Mouse (Mus musculus) adrenal gland, postnatal 14 days (tissue): Measurements from ENCODE around the gene Osbpl7. TPM values are rescaled to one million over a fixed set of nuclear protein-coding genes. Genes with fewer than 3 reads are reported as not detected.

ENCODE experiments used
- DNase-seq: peaks from one replicate; pipeline ENCODE4 v3.0.0; 2021; ENCODE audit warnings: mixed read lengths
- total RNA-seq: library from RNA; stranded (reverse); gene quantifications from 2 replicates; pipeline ENCODE4 v1.2.3, GENCODE M21; 2021

Osbpl7 gene
- total RNA-seq, 1 experiment from 2014 or later: 8.0 TPM

- DNase-seq: no peak
Observed at GRCm38 (mm10) chr11:97040301-97041021, 10.0 kb upstream of the Osbpl7 start.

- DNase-seq: peak; percentile 94
Observed at GRCm38 (mm10) chr11:97041022-97041899, 9.2 kb upstream of the Osbpl7 start, which contains the start of the genes Lrrc46 and Mrpl10. Gene Lrrc46 (minus strand): TSS chr11:97041407. Gene Mrpl10 (plus strand): TSS chr11:97041560.

DNA sequence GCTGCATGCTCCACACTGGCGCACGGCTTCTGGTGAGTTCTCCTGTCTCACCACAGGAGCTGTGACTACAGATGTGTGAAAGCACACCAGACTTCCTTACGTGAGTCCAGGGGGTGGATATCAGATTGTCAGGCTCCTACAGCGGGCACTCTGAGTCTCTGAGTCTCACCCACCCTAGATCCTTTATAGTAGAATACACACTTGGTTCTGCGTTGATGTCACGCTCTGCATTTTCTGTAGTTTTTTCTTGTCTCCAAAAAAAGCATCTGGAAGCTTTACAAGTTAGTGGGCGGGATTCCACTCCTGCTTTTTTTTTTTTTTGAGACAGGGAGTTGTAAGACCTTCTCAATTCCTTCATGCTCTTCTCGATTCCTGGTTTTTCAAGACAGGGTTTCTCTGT is 5.5 kb upstream of the Osbpl7 start:
- DNase-seq: no peak

GRCm38 (mm10) chr11:97045861-97046260 is 4.6 kb upstream of the Osbpl7 start:
- no peak for DNase-seq

DNA sequence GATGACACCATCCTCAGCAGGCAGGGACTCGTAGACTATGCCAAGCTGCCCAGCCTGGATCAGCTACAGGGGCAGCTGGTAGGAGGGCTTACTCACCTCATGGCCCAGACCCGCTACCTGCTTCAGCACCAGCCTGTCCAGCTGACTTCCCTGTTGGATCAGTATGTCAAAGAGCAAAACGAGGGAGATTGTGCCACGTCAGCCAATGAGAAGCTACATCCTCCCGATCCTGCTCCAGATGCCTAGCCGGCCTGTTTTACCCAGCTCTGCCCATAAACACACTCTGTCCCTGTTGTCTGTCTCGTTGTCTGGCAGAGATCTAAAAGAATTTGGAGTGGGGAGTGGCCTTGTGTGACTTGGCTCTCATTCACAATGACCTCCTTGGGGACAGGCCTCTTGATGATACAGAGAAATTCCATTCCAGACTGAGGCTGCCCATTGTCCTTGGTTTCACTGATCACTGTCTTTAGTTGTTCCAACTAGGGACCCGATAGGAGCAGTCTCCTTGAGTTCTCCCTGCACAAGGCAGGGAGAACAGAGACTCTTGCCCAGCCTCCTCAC is 2.3 kb upstream of the Osbpl7 start:
- DNase-seq: peak; percentile 75

- DNase-seq: no peak
Observed at GRCm38 (mm10) chr11:97049492-97050085, 839 bp upstream of the Osbpl7 start.

GRCm38 (mm10) chr11:97050944-97051586 is 637 bp downstream of the Osbpl7 start:
- no peak for DNase-seq

DNA sequence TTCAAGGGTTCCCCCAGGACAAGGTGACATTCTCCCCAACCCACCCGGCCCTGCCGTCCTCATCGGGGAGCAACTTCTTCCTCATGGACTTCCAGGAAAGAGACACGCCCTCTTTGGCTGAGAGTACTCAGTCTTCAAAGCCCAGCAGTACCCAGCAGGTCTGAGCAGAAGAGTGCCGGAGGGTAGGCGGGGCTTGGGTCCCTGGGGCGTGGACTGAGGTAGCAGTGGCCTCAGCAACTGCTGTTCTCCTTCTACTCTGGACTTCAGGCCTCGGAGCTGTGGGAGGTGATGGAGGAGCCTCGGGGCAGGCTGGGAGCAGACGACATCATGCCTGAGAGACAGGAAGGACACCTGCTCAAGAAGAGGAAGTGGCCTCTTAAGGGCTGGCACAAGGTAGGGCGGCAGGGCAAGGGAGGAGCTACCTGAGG is 1.8 kb downstream of the Osbpl7 start:
- DNase-seq: peak; percentile 73

- no peak for DNase-seq
Observed at GRCm38 (mm10) chr11:97063274-97063920, 13.0 kb downstream of the Osbpl7 start.

GRCm38 (mm10) chr11:97063921-97064295 is 13.5 kb downstream of the Osbpl7 start:
- no peak for DNase-seq

- DNase-seq: no peak
Observed at GRCm38 (mm10) chr11:97065538-97066295, 15.3 kb downstream of the Osbpl7 start.

DNA sequence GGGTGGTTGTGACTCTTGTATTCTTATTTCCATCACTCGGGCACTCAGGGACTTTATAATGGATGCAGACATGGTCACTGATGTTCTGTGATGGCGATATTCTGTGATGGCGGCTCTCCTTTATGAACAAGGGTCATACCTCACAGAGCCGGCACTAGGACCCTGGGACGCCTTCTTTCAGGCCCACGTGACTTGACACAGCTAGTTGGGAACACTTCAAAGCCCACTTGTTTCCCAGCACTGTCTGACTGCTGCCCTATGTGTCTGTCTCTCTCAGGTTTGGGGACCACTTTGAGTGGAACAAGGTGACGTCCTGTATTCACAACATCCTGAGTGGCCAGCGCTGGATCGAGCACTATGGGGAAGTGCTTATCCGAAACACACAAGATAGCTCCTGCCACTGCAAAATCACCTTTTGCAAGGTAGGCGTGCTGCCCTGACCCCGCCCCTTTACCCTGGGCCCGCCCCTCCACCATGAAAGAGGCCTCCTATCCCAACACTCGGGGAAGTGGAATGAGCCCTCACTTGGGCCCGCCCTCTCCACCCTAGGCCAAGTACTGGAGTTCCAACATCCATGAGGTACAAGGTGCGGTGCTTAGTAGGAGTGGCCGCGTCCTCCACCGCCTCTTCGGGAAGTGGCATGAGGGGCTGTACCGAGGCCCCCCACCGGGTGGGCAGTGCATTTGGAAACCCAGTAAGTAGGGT is 16.4 kb downstream of the Osbpl7 start:
- DNase-seq: no peak

DNA sequence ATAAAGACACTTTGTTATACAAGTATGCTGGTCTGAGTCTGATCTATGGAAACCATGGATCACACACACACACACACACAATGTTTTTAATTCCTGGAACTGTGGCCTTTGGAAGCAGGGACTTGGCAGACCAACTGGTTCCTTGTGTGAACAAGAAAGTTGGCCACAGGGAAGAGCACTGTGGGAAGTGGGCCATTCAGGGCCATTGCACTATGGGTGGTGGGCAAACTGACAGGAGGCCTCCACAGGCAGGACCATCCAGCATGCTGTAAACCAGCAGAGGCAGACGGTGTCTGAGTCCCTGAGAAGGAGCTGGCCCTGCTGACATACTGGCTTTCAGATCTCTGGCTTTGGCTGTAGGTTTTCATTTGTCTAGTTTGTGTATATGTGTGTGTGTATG is 18.9 kb downstream of the Osbpl7 start:
- DNase-seq: no peak

DNA sequence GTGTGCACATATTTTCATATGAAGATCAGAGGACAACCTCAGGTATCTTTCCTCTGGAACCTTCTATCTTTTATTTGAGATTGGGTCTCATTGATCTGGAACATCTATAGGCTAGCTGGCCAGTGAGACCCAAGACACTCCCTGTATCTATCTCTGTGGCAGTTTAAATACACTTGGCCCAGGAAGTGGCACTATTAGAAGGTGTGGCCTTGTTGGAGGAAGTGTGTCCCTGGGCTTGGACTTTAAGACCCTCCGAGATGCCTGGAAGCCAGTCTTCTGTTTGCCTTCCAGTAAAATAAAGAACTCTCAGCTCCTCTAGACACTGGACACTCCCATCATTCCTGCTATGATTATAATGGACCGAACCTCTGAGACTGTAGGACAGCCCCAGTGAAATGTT is 19.3 kb downstream of the Osbpl7 start:
- no peak for DNase-seq

GRCm38 (mm10) chr11:97071129-97071528 is 20.7 kb downstream of the Osbpl7 start:
- DNase-seq: no peak

DNA sequence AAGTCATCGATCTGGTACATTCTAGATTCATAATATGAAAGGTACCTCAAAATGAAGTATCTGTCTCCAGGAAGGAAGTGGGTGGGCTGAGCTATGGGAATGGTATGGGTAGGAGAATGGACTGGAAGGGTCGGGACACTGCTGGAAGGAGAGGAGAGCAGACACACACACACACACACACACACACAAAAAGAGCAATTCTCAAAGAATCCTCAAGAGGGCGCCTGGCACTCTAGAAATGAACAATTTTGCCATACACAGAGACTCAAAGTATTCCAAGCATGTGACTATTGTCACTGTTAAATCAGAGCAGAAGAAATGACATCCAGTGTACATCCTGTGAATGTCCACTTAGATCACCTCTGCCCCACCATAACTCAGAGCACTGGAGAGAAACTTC is 22.1 kb downstream of the Osbpl7 start:
- peak; percentile 62 for DNase-seq

DNA sequence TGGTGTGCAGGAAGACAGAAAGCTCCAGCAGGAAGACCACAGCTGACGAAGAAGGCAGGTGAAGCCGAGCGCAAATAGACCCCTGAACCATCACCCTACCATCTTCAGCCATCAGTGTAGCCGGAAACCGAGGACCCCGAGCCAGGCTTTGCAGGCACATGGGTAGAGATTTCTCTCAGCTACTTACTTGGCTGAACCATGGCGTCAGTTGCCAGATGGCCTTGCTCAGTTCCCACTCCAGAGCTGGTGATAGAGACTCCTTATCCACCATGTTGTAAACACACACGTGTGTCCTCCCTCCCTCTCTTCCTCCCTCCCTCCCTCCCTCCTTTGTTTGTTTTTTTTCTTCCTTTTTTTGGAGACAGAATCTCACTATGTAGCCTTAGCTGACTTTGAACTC is 23.8 kb downstream of the Osbpl7 start:
- no peak for DNase-seq

DNA sequence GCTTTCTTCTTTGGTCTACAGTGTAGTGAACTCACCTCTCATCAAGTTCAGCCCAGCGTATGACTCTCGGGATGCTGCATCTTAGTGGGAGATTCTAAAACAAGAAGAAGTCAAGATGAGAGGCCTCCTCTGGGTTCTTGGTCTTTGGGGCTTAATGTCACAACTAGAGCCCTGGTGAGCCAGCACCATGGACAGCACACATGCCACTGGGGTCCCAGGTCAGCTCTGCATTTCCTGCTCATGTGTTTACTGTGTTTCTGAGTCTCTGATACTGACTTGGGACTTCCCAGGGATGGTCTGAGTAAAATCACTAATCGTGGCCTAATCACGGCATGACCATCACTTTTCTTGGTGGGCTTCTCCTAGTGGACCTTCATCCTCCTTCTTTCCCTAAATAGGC is 28.3 kb downstream of the Osbpl7 start:
- DNase-seq: peak; percentile 42

DNA sequence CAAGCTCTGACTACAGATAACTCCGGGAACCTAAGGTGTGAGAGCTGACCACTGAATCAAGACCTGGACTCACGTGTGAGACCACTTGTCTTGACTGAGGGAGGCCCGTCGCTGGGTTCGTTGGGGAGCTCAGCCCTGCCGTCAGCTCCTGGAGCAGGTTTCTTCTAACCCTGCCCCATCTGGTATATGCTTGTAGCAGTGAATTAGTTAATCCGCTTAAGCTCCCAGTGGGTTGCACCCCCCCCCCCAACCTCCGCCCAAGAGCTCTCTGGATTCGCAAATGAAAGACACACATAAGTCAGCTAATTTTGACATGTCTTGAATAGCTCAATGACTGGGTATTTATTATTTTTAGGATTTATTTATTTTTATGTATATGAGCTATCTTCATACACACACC is 29.9 kb downstream of the Osbpl7 start:
- no peak for DNase-seq

DNA sequence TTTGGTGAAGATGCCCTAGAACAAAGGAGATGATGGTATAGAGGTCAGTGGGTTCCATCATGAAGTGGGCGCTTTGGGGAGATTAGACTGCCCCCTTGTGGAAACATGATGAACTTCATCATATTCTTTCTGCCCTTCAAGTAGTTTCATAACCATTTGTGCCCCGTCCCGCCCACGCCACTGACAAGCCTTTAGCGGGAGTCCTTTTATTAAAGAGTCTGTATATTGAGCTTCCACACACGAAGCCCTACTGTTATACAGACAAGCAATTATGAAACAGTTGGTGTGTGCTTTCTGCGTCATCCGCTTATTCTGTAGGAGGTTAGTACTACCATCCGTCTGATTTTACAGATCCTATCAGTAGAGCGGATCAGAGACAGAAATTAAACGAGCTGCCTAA is 32.5 kb downstream of the Osbpl7 start:
- peak; percentile 77 for DNase-seq
